Mouse (Mus musculus): ENCODE measurements at regions not wholly inside any gene's neighbourhood (a gene's known extent, or its start where the extent isn't known, plus 50 kb on each side); places are given as distances from the start of the nearest gene placed in this dataset.

DNA sequence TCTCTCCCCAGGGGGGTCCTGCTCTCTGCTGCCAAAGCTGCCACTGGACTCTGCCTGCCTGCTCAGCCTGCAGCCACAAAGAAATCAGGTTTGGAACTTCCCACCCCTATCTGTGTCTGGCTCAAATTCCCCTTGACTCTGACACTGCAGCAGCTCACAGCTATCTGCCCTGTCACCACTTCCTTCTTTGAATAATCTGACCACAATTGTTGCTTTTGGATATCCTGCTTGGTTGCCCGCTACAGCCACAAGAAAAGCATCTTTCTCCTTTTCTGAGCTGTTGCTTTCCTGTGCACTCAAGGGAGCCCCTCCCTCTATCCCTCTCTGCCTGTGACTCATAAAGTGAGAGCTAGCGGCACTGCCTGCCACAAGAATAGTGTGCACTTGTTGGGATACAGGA lies 742.6 kb downstream of the Nap1l3 start:
- TF ChIP-seq TCF12 (IDR thresholded peaks at IDR 0.05; ENCODE audit: low read depth, low read length) (peak; percentile 97), USF1 (IDR thresholded peaks at IDR 0.05; ENCODE audit: low read depth, low read length) (no peak), POLR2A (IDR thresholded peaks at IDR 0.05; ENCODE audit: control insufficient read depth in 1 of 2, insufficient read depth in 1 of 2, low read depth in 1 of 2, low read length in 2 of 2, poor library complexity in 1 of 2) (no peak), CTCF (IDR thresholded peaks at IDR 0.05 in 2 of 3, conservative IDR thresholded peaks at IDR 0.05 in 1 of 3; ENCODE audit: control insufficient read depth in 1 of 3, insufficient read depth in 1 of 3, low read depth in 2 of 3, low read length in 3 of 3, poor library complexity in 1 of 3, severe bottlenecking in 1 of 3) (no peak), ZC3H11A (IDR thresholded peaks at IDR 0.05; ENCODE audit: low read depth, low read length) (no peak), EP300 (IDR thresholded peaks at IDR 0.05; ENCODE audit: low read depth in 1 of 2, low read length in 2 of 2) (peak; percentile 95 to 97), MAX (IDR thresholded peaks at IDR 0.05; ENCODE audit: low read length) (no peak), ZNF384 (IDR thresholded peaks at IDR 0.05; ENCODE audit: low read depth, low read length) (peak; percentile 5; the same call in 1 of the 2 replicates), ZMIZ1 (IDR thresholded peaks at IDR 0.05; ENCODE audit: low read depth, low read length) (no peak), SIN3A (IDR thresholded peaks at IDR 0.05; ENCODE audit: low read length) (no peak), POLR2AphosphoS2 (IDR thresholded peaks at IDR 0.05; ENCODE audit: low read length) (no peak), E2F4 (IDR thresholded peaks at IDR 0.05; ENCODE audit: borderline replicate concordance, low read depth, low read length) (no peak), HCFC1 (IDR thresholded peaks at IDR 0.05; ENCODE audit: low read depth, low read length) (no peak), KAT2A (conservative IDR thresholded peaks at IDR 0.05; ENCODE audit: low read depth, low read length) (no peak)

Data from MEL (cell line).